Mouse (Mus musculus): Measurements from ENCODE around the gene Stk39. TPM values are rescaled to one million over a fixed set of nuclear protein-coding genes. Genes with fewer than 3 reads are reported as not detected.
A peak's percentile ranks its signal among the peaks of the same experiment; 100 is the strongest.

The Stk39 gene
- polyA plus RNA-seq, 2 experiments: 0.93 to 1.7 TPM

- ATAC-seq (ENCODE audit: insufficient read depth) (no peak), DNase-seq (ENCODE audit: low read depth in 3 of 3, low spot score in 3 of 3) (no peak)
- H3K27me3 ChIP-seq (ENCODE audit: control insufficient read depth, insufficient read depth, low read length): peaks cover 40% of the 10 kb centered on the region
- H3K36me3 ChIP-seq (replicated peaks; ENCODE audit: control insufficient read depth, insufficient read depth, low read depth): no peaks in the 10 kb centered on the region
- H3K27ac ChIP-seq: no peak overlapping the region
- no peak overlapping the region for H3K9ac ChIP-seq (replicated peaks)
- no peak for TF ChIP-seq CTCF (IDR thresholded peaks at IDR 0.05; ENCODE audit: low read depth)
- peak overlapping the region; percentile 57 to 58 for H3K4me3 ChIP-seq (ENCODE audit: insufficient read depth in 1 of 2, low read depth in 2 of 2, low read length in 2 of 2)
- WGBS (ENCODE audit: insufficient replicate concordance): 10% methylated on average over 5 of the region's 5 CpGs
- no peaks in the 10 kb centered on the region for H3K4me1 ChIP-seq (replicated peaks; ENCODE audit: control insufficient read depth in 2 of 2, insufficient read depth in 2 of 2, low read length in 1 of 2)
- no peaks in the 10 kb centered on the region for H3K9me3 ChIP-seq (ENCODE audit: control insufficient read depth, low read length)
- peak overlapping the region; percentile 67 for H3K4me2 ChIP-seq (ENCODE audit: low read depth)
These were observed 463 bp upstream of the Stk39 start for GRCm38 (mm10) chr2:68472551-68472910.

- H3K4me3 ChIP-seq (ENCODE audit: insufficient read depth in 1 of 2, low read depth in 2 of 2, low read length in 2 of 2): peak overlapping the region; percentile 57 to 58
- H3K4me2 ChIP-seq (ENCODE audit: low read depth): peak overlapping the region; percentile 67
- under 1% methylated on average over 78 of the region's 87 CpGs for WGBS (ENCODE audit: insufficient replicate concordance)
- H3K36me3 ChIP-seq (replicated peaks; ENCODE audit: control insufficient read depth, insufficient read depth, low read depth): no peaks in the 10 kb centered on the region
- no peaks in the 10 kb centered on the region for H3K9me3 ChIP-seq (ENCODE audit: control insufficient read depth, low read length)
- H3K9ac ChIP-seq (replicated peaks): no peak overlapping the region
- H3K27me3 ChIP-seq (ENCODE audit: control insufficient read depth, insufficient read depth, low read length): peaks cover 40% of the 10 kb centered on the region
- no peaks in the 10 kb centered on the region; a peak in 1 of 4 replicates for H3K4me1 ChIP-seq (replicated peaks; ENCODE audit: control insufficient read depth in 2 of 2, insufficient read depth in 2 of 2, low read length in 1 of 2)
- no peak for DNase-seq (ENCODE audit: low read depth in 3 of 3, low spot score in 3 of 3)
- peak; percentile 51 for ATAC-seq (ENCODE audit: insufficient read depth)
- TF ChIP-seq CTCF (IDR thresholded peaks at IDR 0.05; ENCODE audit: low read depth): no peak
- TF ChIP-seq EP300 (IDR thresholded peaks at IDR 0.05; ENCODE audit: low read depth): no peak
- no peak overlapping the region for H3K27ac ChIP-seq
These were observed 943 bp downstream of the Stk39 start for GRCm38 (mm10) chr2:68470891-68471758.

DNA sequence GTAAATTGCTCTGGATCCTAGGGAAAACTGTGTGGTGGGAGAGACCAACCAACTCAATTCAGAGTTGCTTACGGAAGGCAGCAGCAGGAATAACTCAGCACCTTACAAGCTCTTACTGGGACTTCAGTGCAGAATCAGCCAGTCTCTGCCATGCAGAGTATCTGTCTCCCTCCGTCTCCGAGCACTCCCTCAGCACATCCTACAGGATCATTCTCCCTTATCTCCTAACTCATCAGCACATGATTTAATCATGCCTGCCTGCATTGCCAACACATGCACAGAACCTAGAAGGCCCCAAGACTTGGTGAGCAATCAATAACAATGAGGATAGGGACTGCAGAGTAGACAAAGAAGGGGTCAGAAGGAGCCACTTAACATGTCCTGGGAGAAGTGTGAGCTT lies 2.6 kb downstream of the Stk39 start:
- H3K9me3 ChIP-seq (ENCODE audit: control insufficient read depth, low read length): no peaks in the 10 kb centered on the region
- no peak overlapping the region for H3K4me2 ChIP-seq (ENCODE audit: low read depth)
- H3K4me1 ChIP-seq (replicated peaks; ENCODE audit: control insufficient read depth in 2 of 2, insufficient read depth in 2 of 2, low read length in 1 of 2): no peaks in the 10 kb centered on the region; a peak in 1 of 4 replicates
- H3K27ac ChIP-seq: no peak overlapping the region
- no peak overlapping the region for H3K9ac ChIP-seq (replicated peaks)
- no peak for DNase-seq (ENCODE audit: low read depth in 3 of 3, low spot score in 3 of 3)
- no peak for ATAC-seq (ENCODE audit: insufficient read depth)
- H3K36me3 ChIP-seq (replicated peaks; ENCODE audit: control insufficient read depth, insufficient read depth, low read depth): no peaks in the 10 kb centered on the region
- 65% methylated on average over 3 of the region's 3 CpGs for WGBS (ENCODE audit: insufficient replicate concordance)
- TF ChIP-seq CTCF (IDR thresholded peaks at IDR 0.05; ENCODE audit: low read depth): no peak
- TF ChIP-seq EP300 (IDR thresholded peaks at IDR 0.05; ENCODE audit: low read depth): no peak
- H3K4me3 ChIP-seq (ENCODE audit: insufficient read depth in 1 of 2, low read depth in 2 of 2, low read length in 2 of 2): no peak overlapping the region
- peaks cover 40% of the 10 kb centered on the region for H3K27me3 ChIP-seq (ENCODE audit: control insufficient read depth, insufficient read depth, low read length)

DNA sequence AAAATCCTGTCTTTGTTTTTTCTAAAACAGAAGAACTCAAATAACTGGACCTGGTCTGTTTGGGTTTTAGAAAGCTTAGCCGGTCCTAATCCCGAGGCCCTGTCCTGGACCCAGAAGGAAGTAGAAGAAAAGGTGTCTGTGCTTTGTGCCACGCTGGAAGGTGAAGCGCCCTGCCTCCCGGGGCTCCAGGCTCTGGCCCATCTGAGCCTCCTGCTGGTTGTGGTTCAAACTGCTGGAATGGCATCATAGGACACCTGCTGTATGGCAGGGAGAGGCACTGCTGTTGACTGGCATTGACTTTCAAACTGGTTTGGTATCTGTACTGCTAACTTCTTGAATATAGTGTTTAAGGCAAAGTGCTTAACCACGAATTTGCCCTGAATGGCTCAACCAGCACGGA lies 3.4 kb downstream of the Stk39 start:
- no peaks in the 10 kb centered on the region; a peak in 1 of 4 replicates for H3K4me1 ChIP-seq (replicated peaks; ENCODE audit: control insufficient read depth in 2 of 2, insufficient read depth in 2 of 2, low read length in 1 of 2)
- H3K9ac ChIP-seq (replicated peaks): no peak overlapping the region
- H3K4me2 ChIP-seq (ENCODE audit: low read depth): no peak overlapping the region
- peak; percentile 47 for TF ChIP-seq CTCF (IDR thresholded peaks at IDR 0.05; ENCODE audit: low read depth)
- TF ChIP-seq EP300 (IDR thresholded peaks at IDR 0.05; ENCODE audit: low read depth): no peak
- no peak overlapping the region for H3K27ac ChIP-seq
- DNase-seq (ENCODE audit: low read depth in 3 of 3, low spot score in 3 of 3) (no peak), ATAC-seq (ENCODE audit: insufficient read depth) (no peak)
- H3K4me3 ChIP-seq (ENCODE audit: insufficient read depth in 1 of 2, low read depth in 2 of 2, low read length in 2 of 2): no peak overlapping the region
- 56% methylated on average over 7 of the region's 7 CpGs for WGBS (ENCODE audit: insufficient replicate concordance)
- H3K9me3 ChIP-seq (ENCODE audit: control insufficient read depth, low read length): no peaks in the 10 kb centered on the region
- H3K27me3 ChIP-seq (ENCODE audit: control insufficient read depth, insufficient read depth, low read length): peaks cover 40% of the 10 kb centered on the region
- H3K36me3 ChIP-seq (replicated peaks; ENCODE audit: control insufficient read depth, insufficient read depth, low read depth): no peaks in the 10 kb centered on the region

DNA sequence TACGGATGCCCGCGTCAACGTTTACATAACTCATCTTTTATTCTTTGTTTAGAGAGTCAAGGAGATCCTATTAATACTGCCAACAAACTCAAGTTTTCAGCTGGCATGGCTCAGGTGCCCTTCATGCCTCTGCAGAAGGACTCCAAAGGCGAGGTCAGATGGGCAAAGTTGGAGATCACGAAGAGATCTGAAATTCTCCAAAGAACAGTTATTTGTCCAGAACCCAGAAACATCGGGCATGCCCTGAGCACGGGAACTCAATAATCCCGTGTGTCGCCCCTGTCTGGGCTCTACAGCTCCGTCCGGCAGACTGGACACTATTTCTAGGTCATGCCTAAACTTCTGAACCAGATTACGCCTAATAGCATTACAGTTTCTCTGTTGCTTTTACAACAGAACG lies 3.8 kb downstream of the Stk39 start:
- WGBS (ENCODE audit: insufficient replicate concordance): 71% methylated on average over 14 of the region's 14 CpGs
- DNase-seq (ENCODE audit: low read depth in 3 of 3, low spot score in 3 of 3): no peak

More for the DNA sequence above, 3.8 kb downstream of the Stk39 start:
- Histone ChIP-seq H3K27me3 (ENCODE audit: control insufficient read depth, insufficient read depth, low read length) (peaks cover 36% of the 10 kb centered on the region), H3K4me2 (ENCODE audit: low read depth) (no peak overlapping the region), H3K9me3 (ENCODE audit: control insufficient read depth, low read length) (no peaks in the 10 kb centered on the region), H3K4me1 (replicated peaks; ENCODE audit: control insufficient read depth in 2 of 2, insufficient read depth in 2 of 2, low read length in 1 of 2) (no peaks in the 10 kb centered on the region; a peak in 1 of 4 replicates), H3K4me3 (ENCODE audit: insufficient read depth in 1 of 2, low read depth in 2 of 2, low read length in 2 of 2) (no peak overlapping the region), H3K27ac (no peak overlapping the region), H3K9ac (replicated peaks) (no peak overlapping the region), H3K36me3 (replicated peaks; ENCODE audit: control insufficient read depth, insufficient read depth, low read depth) (no peaks in the 10 kb centered on the region)
- TF ChIP-seq CTCF (IDR thresholded peaks at IDR 0.05; ENCODE audit: low read depth) (no peak), EP300 (IDR thresholded peaks at IDR 0.05; ENCODE audit: low read depth) (no peak)
- ATAC-seq (ENCODE audit: insufficient read depth): no peak

Data from liver, embryonic 14.5 days (tissue).